Mouse (Mus musculus): Measurements from ENCODE around the gene Gm42688. TPM values are rescaled to one million over a fixed set of nuclear protein-coding genes. Genes with fewer than 3 reads are reported as not detected.
A peak's percentile ranks its signal among the peaks of the same experiment; 100 is the strongest.
"Not testable (repeated sequence)": the region's sequence is repeated elsewhere in the genome, so short reads cannot be mapped to it uniquely, and the experiment has no call there.

Gene Gm42688
- total RNA-seq, 4 experiments from 2014 or later = 5.8 to 8.1 (median 6.4) TPM

DNA sequence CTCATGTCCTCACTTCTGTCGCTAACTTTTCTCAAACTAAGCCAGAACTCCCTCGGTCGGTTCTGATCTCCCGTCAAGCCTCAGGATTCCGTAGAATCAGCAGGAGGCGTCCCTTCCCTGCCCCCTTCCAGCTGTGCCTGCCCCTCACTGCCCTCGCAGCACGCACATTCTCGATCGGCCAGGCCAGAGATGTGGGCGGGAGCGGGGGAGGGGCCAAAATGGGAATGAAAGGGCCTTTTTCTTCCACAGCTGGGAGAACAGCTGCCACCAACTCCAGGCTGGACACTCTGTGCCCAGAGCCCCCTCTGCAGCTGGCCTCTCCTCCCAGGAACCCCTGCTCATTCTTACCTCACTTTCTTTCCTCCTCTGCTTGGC lies 36.1 kb downstream of the Gm42688 start:
- DNase-seq (ENCODE audit: low spot score in 2 of 2) = peak; percentile 57 to 80

DNA sequence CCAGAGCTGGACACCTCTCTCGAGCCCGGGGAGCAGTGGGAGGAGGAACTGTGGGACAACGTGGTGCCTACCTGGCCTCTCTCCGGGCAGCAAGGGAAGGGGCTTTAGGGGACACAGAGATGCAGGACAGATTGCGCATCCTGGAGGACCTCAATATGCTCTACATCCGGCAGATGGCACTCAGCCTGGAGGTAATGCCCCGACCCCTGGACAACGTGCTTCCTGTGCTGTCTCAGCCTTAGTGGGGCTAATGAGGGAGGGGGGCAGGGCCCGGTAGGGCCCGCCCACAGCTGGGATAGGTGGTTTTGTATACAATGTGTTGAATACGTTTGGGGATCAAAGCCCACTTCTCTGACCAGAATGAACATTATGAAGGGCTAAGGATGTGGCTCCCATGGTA lies 36.6 kb downstream of the Gm42688 start:
- no peak for DNase-seq (ENCODE audit: low spot score in 2 of 2)

DNA sequence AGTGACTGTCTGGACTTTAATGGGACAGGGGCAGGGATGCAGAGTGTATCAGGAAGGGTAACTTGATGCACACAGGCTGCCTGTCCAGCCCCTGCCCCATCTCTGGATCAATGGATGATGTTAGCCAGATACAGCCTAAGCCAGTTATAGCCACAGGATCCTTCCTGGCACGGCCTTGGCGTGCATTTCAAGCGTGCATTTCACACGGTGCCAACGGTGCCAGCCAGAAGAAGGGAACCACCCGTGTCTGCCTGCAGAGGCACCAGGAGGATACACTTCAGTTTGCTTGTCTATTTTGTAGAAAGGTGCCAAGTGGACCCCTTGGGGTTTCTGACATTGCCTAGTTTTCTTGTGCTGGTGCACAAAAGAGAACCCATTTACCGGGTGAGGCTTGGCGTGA lies 38.6 kb downstream of the Gm42688 start:
- no peak for DNase-seq (ENCODE audit: low spot score in 2 of 2)

DNA sequence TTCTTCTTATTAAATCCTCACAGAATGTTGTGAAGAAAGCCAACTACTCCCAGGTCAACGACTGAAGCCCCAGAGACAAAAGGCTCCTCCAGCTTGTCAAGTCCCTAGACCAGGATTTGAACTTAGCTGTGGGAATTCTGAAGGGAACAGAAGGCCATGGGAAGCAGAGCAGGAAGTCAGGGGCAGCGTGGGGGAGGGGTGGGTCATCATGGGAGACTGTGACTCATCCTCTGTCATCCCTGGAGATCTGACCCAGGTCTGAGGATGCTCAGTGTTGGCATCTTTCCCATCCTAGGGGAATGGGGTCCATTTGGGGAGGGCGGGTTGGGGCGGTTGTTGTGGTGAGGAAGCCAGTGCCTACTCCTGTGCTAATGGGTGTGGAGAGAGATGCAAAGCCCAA lies 40.2 kb downstream of the Gm42688 start:
- no peak for DNase-seq (ENCODE audit: low spot score in 2 of 2)

DNA sequence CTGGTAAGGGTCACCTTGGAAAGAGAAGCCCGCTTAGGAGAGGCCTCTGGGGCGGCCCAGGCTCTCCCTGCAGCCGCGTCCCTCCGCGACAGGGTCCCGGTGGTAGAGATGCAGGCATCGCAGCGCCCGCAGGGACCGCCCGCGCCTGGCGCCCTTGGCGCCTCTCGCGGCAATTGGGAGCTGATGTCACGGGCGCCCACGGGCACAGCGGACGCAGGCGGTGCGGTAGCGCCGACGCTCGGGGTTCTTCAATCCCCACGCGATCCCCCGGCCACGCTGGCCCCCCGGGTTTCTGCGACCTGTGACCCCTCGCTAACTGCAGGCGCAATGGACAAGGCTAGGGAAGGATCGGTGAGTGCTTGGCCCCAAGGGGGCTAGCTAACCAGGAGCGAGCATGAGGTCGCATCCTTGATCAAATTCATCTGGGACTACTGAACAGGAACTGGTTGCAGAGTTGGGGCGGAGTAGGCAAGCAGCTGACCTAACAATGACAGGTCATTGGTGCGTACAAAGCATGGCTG lies 40.9 kb downstream of the Gm42688 start:
- peak in 1 of 2 experiments; percentile 68 for DNase-seq (ENCODE audit: low spot score in 2 of 2)

DNA sequence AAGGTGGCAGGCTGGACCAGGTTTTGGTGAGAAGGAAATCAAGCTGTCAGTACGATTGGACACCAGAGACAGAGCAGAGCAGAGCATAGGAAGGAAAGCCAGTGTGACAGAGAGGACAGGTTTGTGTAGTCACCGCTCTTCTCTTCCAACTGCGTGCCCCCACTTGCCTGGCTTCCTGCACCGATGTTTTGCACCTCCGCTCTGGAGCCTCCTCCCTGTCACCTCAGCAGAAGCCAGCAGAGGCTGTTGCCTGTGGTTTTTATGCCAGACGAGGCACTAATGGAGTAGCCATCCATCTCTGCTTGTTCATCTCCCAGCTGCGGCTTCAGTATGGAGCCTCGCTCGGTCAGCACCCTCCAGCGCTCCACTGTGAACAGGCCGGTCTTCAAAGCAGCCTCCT lies 41.5 kb downstream of the Gm42688 start:
- DNase-seq (ENCODE audit: low spot score in 2 of 2) = no peak

DNA sequence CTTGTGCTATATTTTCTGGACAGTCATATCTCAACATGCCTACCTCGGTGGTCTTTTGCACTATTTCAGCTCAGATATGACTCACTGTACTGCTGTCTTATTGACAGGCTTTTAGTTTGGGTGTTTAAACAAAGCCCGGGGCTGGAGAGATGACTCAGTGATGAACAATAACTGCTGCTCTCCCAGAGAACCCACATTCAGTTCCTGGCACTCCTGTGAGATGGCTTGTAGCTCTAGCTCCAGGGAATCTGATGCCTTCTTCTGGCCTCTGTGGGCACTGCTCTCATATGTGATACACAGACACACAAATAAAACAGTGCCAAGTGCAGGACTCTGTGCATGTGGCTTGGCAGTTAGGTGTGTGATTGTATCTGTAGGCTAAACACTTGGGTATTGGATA lies 43.8 kb downstream of the Gm42688 start:
- DNase-seq (ENCODE audit: low spot score in 2 of 2) = no peak

DNA sequence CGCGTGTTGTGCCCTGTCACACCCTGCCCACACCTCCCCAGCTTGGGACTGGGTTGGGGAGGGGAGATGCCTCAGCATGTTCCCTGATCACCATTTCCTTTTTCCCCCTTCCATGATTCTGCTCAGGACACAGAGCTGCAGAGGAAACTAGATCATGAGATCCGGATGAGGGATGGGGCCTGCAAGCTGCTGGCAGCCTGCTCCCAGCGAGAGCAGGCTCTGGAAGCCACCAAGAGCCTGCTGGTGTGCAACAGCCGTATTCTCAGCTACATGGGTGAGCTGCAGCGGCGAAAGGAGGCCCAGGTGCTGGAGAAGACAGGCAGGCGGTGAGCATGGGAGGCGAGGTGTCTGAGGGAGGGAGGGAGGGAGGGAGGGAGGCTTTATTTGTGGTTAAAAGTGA lies 44.4 kb downstream of the Gm42688 start:
- no peak for DNase-seq (ENCODE audit: low spot score in 2 of 2)

DNA sequence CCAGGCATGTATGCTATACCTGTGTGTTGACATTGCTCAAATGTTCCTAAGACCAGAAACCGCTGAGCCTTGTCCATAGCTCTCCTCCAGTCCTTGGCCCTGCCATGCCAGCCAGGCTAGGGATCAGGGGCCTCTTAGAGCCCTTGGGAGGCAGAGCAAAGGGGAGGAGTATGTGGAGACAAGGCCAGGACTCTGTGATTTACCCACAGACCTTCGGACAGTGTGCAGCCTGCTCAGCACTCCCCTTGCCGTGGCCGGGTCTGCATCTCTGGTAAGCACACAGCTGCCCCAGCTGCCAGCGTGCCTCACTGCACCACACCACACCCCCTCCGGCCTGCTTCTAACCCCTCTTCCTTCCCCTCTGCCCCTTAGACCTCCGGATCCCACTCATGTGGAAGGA lies 45.9 kb downstream of the Gm42688 start:
- DNase-seq (ENCODE audit: low spot score in 2 of 2) = no peak

DNA sequence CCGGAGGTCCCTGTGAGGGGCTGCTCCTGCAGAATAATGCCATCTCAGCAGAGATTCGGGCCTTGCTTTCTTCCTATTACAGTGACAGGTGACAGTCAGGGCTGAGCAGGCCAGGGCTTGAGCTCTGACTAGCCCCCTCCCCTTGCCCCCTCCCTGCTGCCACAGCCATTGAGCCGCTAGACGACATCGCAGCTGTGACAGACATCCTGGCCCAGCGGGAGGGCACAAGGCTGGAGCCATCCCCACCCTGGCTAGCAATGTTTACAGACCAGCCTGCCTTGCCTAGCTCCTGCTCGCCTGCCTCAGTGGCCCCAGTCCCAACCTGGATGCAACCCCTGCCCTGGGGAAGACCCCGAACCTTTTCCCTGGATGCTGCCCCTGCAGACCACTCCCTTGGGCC lies 50.3 kb downstream of the Gm42688 start:
- DNase-seq (ENCODE audit: low spot score in 2 of 2) = no peak

DNA sequence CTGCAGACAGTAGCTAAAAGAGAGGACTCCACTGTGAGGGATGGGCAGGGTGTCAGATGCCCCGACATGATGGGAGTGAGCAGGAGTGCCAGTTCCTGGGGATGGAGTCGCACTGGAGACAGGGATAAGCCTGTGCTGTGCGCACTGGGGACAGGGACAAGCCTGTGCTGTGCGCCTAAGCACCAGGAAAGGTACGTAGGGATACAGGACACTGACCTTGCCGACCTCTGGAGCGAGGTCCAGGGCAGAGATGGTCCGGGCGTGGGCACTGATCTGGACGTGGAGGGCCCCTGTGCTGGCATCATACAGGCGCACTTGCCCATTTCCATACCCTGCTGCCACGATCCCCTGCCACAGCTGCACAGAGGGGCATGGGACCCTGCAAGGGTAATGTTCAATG lies 51.6 kb downstream of the Gm42688 start:
- no peak for DNase-seq (ENCODE audit: low spot score in 2 of 2)

DNA sequence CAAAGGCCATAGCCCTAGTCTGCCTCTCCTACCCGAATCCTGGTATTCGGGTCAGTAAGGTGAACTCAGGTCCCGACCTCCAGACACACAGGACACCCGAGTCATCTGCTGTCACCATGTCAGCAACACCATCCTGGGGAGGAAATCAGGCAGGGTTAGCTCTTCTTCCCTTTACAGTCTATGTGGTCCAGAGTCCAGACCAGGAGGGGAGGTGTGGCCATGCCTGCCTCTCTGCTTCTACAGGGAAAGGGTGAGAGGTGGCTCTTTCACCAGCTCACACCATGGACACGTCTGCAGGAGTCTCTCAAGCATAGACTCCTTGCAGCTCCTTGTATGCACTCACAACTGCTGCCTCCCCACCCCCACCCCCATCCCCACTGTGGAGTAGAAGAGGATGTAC lies 52.1 kb downstream of the Gm42688 start:
- DNase-seq (ENCODE audit: low spot score in 2 of 2) = no peak

DNA sequence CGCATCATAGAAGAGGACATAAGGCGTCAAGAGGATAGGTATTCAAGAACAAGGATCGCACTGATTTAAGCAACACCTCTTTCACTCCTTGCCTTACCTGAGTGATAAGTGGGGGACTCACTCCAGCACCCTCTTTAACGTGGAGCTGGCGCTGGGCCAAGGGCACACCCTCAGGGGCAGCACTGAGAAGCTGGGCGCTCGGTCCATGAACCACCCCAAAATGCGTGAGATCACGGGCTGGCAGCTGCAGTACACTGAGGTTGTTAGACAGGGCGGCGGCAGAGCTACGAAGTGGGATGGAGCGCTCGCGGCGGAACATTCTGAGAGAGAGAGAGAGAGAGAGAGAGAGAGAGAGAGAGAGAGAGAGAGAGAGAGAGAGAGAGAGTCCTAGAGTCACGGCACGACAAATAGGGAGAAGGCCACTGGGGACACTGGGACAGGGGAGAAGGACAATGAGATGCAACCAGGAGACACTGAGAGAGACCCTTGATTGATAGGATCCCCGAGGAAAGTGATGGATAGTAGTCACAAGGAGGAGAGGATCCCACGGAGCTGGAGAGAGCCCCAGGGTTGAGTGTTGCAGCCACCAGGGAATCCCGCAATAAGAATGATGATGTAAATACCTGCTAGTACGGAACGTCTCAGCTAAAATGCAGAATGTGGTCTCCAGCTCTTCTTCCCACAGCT lies 54.3 kb downstream of the Gm42688 start:
- DNase-seq (ENCODE audit: low spot score in 2 of 2) = no peak

DNA sequence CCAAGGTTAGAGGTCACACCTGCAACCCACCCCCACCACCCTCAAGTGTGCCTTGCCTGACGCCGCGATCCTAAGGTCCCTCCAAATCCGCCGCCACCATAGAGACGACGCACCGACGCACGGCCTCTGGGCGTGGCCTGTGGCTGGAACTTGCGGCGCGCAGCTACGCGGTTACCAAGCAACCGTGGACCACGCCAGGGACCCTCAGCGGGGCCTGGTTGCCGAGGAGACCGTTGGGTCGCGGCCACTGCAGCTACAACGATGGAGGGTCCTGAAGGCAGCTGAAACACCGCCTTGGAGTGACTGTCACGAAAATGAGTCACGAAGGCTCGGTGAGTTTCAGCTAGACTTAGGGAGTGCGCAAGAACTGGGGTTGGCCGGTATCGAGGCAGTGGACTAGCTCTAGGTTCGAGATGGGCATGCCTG lies 54.9 kb downstream of the Gm42688 start, which contains the start of the genes Wdr54 and 1700003E16Rik:
TSS of gene Wdr54 (minus strand) at position 139 of the 426 bp plus-strand sequence.
TSS of gene 1700003E16Rik (plus strand) at position 146 of the 426 bp plus-strand sequence.
- peak; percentile 68 to 75 for DNase-seq (ENCODE audit: low spot score in 2 of 2)

DNA sequence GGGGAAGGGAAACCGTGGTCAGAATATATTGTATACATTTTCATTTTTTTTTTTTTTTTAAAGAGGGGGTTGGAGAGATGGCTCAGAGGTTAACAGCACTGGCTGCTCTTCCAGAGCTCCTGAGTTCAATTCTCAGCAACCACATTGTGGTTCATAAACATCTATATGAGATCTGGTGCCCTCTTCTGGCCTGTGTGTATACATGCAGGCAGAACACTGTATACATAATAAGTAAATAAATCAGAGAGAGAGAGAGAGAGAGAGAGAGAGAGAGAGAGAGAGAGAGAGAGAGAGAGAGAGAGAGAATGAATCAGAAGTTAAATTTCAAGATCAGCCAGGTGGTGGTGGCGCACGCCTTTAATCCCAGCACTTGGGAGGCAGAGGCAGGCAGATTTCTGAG lies 58.0 kb downstream of the Gm42688 start:
- DNase-seq (ENCODE audit: low spot score in 2 of 2) = not testable (repeated sequence)

Small RNAs within 50 kb of the gene (microRNA-seq; reads per million reads assigned to microRNA genes)
- gene Mir3470a = 0 reads per million in 2 experiments

Other genes starting within 250 kb of the Gm42688 start
- gene Sema4f, start 161.8 kb upstream of the Gm42688 start, total RNA-seq (2022) = 10 to 100 TPM; 35.0 to 36.1 (median 35.2) TPM
- gene M1ap, start 154.7 kb upstream of the Gm42688 start, total RNA-seq (2022) = under 1 TPM in 3 of 4 experiments, not detected in 1; 0.33 to 0.57 (median 0.48) TPM
- 1 to 10 TPM; 2.1 to 3.7 (median 2.9) TPM for gene Dok1, start 68.1 kb upstream of the Gm42688 start, total RNA-seq (2022)
- 1 to 10 TPM; 2.0 to 4.3 (median 3.0) TPM for gene Loxl3, start 67.4 kb upstream of the Gm42688 start, total RNA-seq (2022)
- 100 to 1,000 TPM in 3 of 4 experiments, 10 to 100 TPM in 1; 98.7 to 123 (median 111) TPM for gene Aup1, start 47.1 kb upstream of the Gm42688 start, total RNA-seq (2022)
- 10 to 100 TPM; 47.7 to 53.7 (median 50.4) TPM for gene Htra2, start 46.3 kb upstream of the Gm42688 start, total RNA-seq (2022)
- 1 to 10 TPM in 2 of 4 experiments, under 1 TPM in 2; 0.67 to 1.5 (median 1.1) TPM for gene Dqx1, start 43.8 kb upstream of the Gm42688 start, total RNA-seq (2022)
- not detected for gene Tlx2, start 31.3 kb upstream of the Gm42688 start, total RNA-seq (2022)
- 10 to 100 TPM; 26.2 to 31.0 (median 27.2) TPM for gene Pcgf1, start 23.7 kb upstream of the Gm42688 start, total RNA-seq (2022)
- gene Lbx2, start 15.2 kb upstream of the Gm42688 start, total RNA-seq (2022) = under 1 TPM in 1 of 4 experiments, not detected in 3; 0.77 TPM
- 10 to 100 TPM in 1 of 4 experiments, 1 to 10 TPM in 3; 6.5 to 10.1 (median 8.7) TPM for gene Ccdc142, start within 50 bp of the Gm42688 start, total RNA-seq (2022)
- 10 to 100 TPM; 51.1 to 63.3 (median 54.2) TPM for gene Mrpl53, start 7.4 kb downstream of the Gm42688 start, total RNA-seq (2022)
- 10 to 100 TPM; 27.4 to 32.3 (median 31.3) TPM for gene Mogs, start 13.9 kb downstream of the Gm42688 start, total RNA-seq (2022)
- gene Wbp1, start 19.9 kb downstream of the Gm42688 start, total RNA-seq (2022) = 10 to 100 TPM; 36.5 to 47.4 (median 39.6) TPM
- 10 to 100 TPM; 22.0 to 26.8 (median 25.4) TPM for gene Ino80b, start 23.8 kb downstream of the Gm42688 start, total RNA-seq (2022)
- 100 to 1,000 TPM in 1 of 4 experiments, 10 to 100 TPM in 3; 91.4 to 114 (median 92.8) TPM for gene Rtkn, start 33.8 kb downstream of the Gm42688 start, total RNA-seq (2022)
- 10 to 100 TPM; 31.8 to 39.1 (median 34.5) TPM for gene Wdr54, start 54.8 kb downstream of the Gm42688 start, total RNA-seq (2022)
- 10 to 100 TPM; 26.4 to 29.4 (median 28.3) TPM for gene 1700003E16Rik, start 54.8 kb downstream of the Gm42688 start, total RNA-seq (2022)
- gene Dctn1, start 64.3 kb downstream of the Gm42688 start, total RNA-seq (2022) = 100 to 1,000 TPM; 347 to 364 (median 356) TPM
- gene Slc4a5, start 118.2 kb downstream of the Gm42688 start, total RNA-seq (2022) = 1 to 10 TPM in 1 of 4 experiments, under 1 TPM in 3; 0.44 to 2.0 (median 0.79) TPM
- gene Mthfd2, start 224.3 kb downstream of the Gm42688 start, total RNA-seq (2022) = 1 to 10 TPM; 5.3 to 8.7 (median 7.0) TPM
- 10 to 100 TPM; 16.8 to 22.9 (median 17.5) TPM for gene Mob1a, start 224.4 kb downstream of the Gm42688 start, total RNA-seq (2022)
- 10 to 100 TPM; 34.5 to 61.7 (median 53.5) TPM for gene Bola3, start 247.5 kb downstream of the Gm42688 start, total RNA-seq (2022)

Data from left cerebral cortex, adult 8-10 months (tissue).